In genomic region chr17:81045525-81046150, GRCm38 (mm10) we compare ENCODE assay signal across 11 mouse cellular contexts. TPM values are rescaled to one million over a fixed set of nuclear protein-coding genes. Genes with fewer than 3 reads are reported as not detected.
A peak's percentile ranks its signal among the peaks of the same experiment; 100 is the strongest.
DNase-seq lines count a peak whose midpoint lies in the region; ATAC-seq and TF ChIP-seq lines count a peak whose summit lies in the region.
"Had no signal": no experiment of that assay in that cellular context is flagged by ENCODE, and none has a peak within 500 bp of the region (broad histone marks: within the 10 kb centered on the region; RNA-seq: fewer than 3 reads in every experiment).

No protein-coding gene starts in this region.

- DNase-seq in cerebellum, adult 2 months: peak in 1 of 2 experiments; percentile 22
- DNase-seq in cerebellum, adult 11 months: no peak
- peak; percentile 24 for DNase-seq in left cerebral cortex, adult 11 months (ENCODE audit: low spot score)
- no peak for DNase-seq in left cerebral cortex, postnatal 10 days (ENCODE audit: extremely low spot score in 1 of 2, low spot score in 2 of 2)
- DNase-seq in adrenal gland, postnatal 10 days: peak; percentile 68
- DNase-seq in kidney, postnatal 10 days: peak; percentile 59
- DNase-seq in ovary, adult 18-20 months (ENCODE audit: low spot score): no peak

- ATAC-seq in megakaryocyte-erythroid progenitor cell, adult 5-6 weeks (replicated peaks; ENCODE audit: low FRiP score, low TSS enrichment, poor library complexity, severe bottlenecking): peak; percentile 80

- no peak overlapping the region for H3K27ac ChIP-seq in cerebellum, adult 2 months (ENCODE audit: insufficient read depth, low read length)
- H3K27ac ChIP-seq: heart, embryonic 13.5 days; macrophage; stomach, embryonic 15.5 days had no signal

- peak; percentile 23; the same call in 1 of the 2 replicates for TF ChIP-seq CTCF in cerebellum, adult 2 months (IDR thresholded peaks at IDR 0.05; ENCODE audit: borderline replicate concordance, insufficient read depth, low read depth, low read length)

- no peak overlapping the region for H3K4me3 ChIP-seq in cerebellum, adult 2 months (replicated peaks; ENCODE audit: insufficient read depth, low read depth, low read length)
- H3K4me3 ChIP-seq: heart, embryonic 13.5 days; stomach, embryonic 15.5 days had no signal

- no peaks in the 10 kb centered on the region for H3K27me3 ChIP-seq in cerebellum, adult 2 months (ENCODE audit: control insufficient read depth, insufficient read depth, low read length)
- H3K27me3 ChIP-seq: heart, embryonic 13.5 days; stomach, embryonic 15.5 days had no signal

- intact Hi-C loops in left cerebral cortex, postnatal 10 days (cut with DNase I): no loop called here

- H3K4me1 ChIP-seq in cerebellum, adult 2 months (ENCODE audit: control insufficient read depth, insufficient read depth, low read length): no peaks in the 10 kb centered on the region; the same call in 1 of the 2 replicates
- H3K4me1 ChIP-seq: stomach, embryonic 15.5 days had no signal

- WGBS in cerebellum, adult 2 months: 92% methylated on average over 9 of the region's 9 CpGs

- TF ChIP-seq POLR2A in cerebellum, adult 2 months (IDR thresholded peaks at IDR 0.05; ENCODE audit: borderline replicate concordance, insufficient read depth, low read length): no peak

RNA-seq across cellular contexts. Expression of gene Thumpd2, which starts 19.2 kb away (rescaled TPM):
- 3.9 and 4.3 TPM in 2 replicates for polyA plus RNA-seq in cerebellum, adult 2 months (2012; rRNA removed)
- total RNA-seq in left cerebral cortex, postnatal 10 days (2021): 1 to 10 TPM; 4.8 to 5.9 TPM
- total RNA-seq in adrenal gland, postnatal 10 days (2021): 1 to 10 TPM; 7.7 to 10.0 TPM
- total RNA-seq in megakaryocyte-erythroid progenitor cell, adult 5-6 weeks (2014; fragmentation: Nextera tagmentation): 12.5 and 16.4 TPM in 2 replicates
- 19.3 and 22.4 TPM in 2 replicates for total RNA-seq in megakaryocyte-erythroid progenitor cell, adult 5-6 weeks (2017)

Comparison
In these comparisons a context has a peak if more than half of its experiments do, and no peak if none do; other contexts are left out.
1. DNase-seq: peak in left cerebral cortex, adult 11 months (single experiment), adrenal gland, postnatal 10 days (single experiment) and kidney, postnatal 10 days (single experiment); none in cerebellum, adult 11 months (single experiment), left cerebral cortex, postnatal 10 days (0 of 2) and ovary, adult 18-20 months (single experiment).